Mouse (Mus musculus) spleen, postnatal 14 days (tissue): ENCODE results near the gene Gpr146.
"Not testable (repeated sequence)": the region's sequence is repeated elsewhere in the genome, so short reads cannot be mapped to it uniquely, and the experiment has no call there.

Experiments used
- DNase-seq, 2 experiments: peaks; one replicate each; pipeline ENCODE4 v3.0.0; 2021 to 2022; ENCODE audit warnings: low spot score in 2 of 2

Gpr146 gene

DNA sequence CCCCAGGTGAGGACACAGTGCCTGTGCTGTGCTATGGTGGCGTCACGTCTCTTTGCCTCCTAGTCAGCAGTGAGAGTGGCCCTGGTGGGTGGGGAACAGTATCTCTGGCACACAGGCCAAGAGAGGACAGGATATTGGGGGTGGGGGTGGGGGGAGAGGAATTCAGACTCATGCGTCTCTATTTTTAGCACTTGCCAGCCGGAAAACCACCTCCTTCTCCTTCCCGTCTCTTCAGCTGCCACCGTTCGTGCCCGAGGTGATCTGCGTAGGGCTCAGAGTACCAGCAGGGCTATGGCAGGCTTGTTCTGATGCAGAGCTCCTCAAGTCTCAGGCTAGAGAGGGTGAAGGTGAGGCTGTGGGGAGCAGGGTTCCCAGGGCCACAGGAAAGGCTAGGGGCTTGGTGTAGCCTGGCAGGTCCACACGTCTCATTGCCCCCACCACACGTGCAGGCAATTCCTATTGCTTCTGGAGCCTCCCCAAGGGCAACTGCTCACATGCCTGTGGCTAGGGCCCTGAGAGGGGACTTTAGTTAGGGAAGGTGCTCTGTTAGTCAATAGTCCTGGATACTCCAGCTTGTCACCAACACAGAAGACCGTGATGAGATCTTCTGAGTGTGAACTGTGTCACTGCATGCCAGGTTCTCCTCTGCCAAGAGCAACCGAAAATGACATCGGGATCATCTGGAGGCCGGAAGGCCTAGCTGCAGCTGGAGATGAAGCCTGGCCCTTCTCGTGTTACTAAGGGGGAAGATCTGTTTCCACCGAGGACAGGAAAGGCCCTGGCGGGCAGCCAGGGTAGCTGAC, at the start of gene Gpr146:
Gpr146 (plus strand) TSS at position 230 of the 803 bp plus-strand sequence.
- DNase-seq: no peak

DNA sequence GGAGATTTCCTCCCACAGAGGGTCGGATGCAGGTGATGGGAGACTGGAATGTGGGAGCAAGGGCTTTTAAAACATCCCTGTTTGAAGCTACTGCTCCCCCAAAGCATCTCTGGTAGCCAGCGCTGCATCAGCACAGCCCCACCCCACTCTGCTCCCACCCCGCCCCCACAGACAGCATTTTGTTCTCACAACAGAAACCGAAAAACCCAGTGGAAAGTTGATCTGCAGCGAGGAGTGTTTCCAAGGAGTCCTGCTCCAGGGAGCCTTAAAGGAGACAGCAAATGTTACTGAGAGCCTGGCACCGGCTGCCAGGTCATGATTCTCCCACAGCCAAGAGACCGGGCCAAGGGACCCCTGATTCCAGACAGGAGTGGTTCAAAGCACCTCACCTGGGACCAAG, 46.7 kb upstream of the Gpr146 start:
- no peak for DNase-seq

- DNase-seq: peak; percentile 56 to 76
Measured at GRCm38 (mm10) chr5:139331742-139332141, 45.8 kb upstream of the Gpr146 start.

DNA sequence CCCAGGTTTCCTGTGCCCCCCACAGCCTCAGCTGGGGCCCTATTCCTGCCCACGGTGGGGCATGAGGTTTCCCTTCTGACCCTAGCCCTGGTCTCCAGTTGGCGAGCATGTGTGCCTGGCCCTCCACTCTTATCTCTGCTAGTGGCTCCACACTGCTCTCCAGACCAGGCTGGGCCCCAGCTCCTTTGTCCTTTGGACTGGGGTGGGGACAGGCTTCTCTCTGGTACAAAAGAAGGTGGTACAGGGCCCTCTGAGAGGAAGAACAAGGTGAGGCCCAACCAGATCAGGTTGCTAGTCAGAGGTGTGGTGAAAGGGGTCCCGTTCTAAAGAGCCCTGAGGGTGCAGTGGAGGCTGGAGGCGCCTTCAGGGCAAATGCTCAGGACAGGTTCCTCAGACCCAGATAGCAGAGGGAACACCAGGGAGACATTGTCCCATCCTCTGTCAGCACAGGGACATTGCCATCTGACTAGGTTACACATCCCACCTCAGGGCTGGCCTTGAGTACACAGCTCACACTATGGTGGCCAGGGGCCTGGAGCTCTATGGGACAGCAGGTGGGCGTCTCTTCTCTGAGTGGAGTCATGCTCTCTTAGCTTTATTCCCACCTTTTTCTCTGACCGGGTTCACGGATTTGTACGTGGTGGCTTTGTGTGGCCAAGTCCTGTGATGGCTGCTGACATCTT, 44.8 kb upstream of the Gpr146 start:
- DNase-seq: no peak

- DNase-seq: no peak
Measured at GRCm38 (mm10) chr5:139333301-139334013, 44.0 kb upstream of the Gpr146 start.

- not testable (repeated sequence) for DNase-seq
Measured at GRCm38 (mm10) chr5:139334394-139334793, 43.1 kb upstream of the Gpr146 start.

- no peak for DNase-seq
Measured at GRCm38 (mm10) chr5:139335634-139336033, 41.9 kb upstream of the Gpr146 start.

DNA sequence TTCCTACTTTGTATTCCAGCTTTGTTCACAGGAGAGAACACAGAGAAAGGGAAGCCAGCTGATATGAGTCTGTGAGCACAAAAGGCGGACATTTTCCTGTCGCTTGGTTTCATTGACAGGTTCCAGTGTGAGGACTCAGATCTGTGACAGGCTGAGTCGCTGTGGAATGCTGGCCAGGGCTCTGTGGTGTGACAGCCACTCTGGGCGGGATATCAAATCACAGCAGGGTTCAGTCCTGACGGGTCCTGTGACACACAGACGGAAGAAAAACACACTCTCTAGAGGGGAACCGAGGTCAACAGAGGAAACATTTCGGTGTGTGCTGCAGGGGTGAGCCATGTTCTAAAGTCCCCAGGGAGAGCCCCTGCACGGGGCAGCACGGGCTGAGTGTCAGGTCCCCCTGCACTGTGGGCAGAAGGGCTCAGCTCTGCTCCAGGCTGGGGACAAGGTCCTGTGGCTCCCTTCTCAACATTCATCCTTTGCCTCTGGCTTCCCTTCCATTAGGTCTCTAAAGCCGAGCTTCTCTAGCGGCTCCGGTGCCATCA, 39.6 kb upstream of the Gpr146 start:
- DNase-seq: no peak

- no peak for DNase-seq
Measured at GRCm38 (mm10) chr5:139338403-139338802, 39.1 kb upstream of the Gpr146 start.

- DNase-seq: no peak
Measured at GRCm38 (mm10) chr5:139338891-139339290, 38.6 kb upstream of the Gpr146 start.

GRCm38 (mm10) chr5:139344021-139344686, 33.3 kb upstream of the Gpr146 start:
- DNase-seq: peak; percentile 67 to 78

DNA sequence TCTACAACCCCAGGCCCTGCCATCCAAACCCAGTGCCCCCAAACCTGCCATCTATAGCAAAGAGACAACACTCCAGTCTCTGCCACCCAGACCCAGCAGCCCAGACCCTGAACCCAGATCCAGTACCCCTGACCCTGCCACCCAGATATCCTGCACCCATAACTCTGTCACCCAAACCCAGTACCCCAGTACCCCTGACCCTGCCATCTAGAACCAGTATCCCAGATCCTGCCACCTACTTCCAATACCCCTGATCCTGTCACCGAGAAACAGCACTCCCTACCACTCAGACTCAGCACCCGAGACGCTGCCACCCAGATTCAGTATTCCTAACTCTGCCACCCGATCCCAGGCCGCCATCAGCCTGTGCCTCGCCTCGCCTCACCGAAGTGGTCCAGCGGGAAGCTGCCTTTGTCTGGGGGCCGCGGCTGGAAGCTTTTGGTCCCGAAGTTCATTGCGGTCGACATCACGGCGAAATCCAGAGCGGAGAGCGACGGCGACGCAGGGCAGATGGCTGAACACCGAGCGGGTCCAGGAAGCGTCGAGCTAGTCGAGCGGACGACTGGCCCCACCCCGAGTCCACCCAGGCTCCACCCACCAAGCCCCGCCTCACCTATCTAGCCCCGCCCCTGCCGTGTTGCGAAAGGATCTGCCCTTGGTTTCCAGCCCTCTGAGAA, 32.7 kb upstream of the Gpr146 start:
- DNase-seq: peak; percentile 96 to 97

- no peak for DNase-seq
Measured at GRCm38 (mm10) chr5:139345364-139345714, 32.2 kb upstream of the Gpr146 start.

GRCm38 (mm10) chr5:139347225-139347624, 30.3 kb upstream of the Gpr146 start:
- no peak for DNase-seq

GRCm38 (mm10) chr5:139349713-139350112, 27.8 kb upstream of the Gpr146 start:
- DNase-seq: no peak

- DNase-seq: no peak
Measured at GRCm38 (mm10) chr5:139351134-139351533, 26.4 kb upstream of the Gpr146 start, which contains the start of gene Cox19. Gene Cox19, minus strand, starts transcription at chr5:139351418.

- DNase-seq: no peak
Measured at GRCm38 (mm10) chr5:139351628-139352027, 25.9 kb upstream of the Gpr146 start.

DNA sequence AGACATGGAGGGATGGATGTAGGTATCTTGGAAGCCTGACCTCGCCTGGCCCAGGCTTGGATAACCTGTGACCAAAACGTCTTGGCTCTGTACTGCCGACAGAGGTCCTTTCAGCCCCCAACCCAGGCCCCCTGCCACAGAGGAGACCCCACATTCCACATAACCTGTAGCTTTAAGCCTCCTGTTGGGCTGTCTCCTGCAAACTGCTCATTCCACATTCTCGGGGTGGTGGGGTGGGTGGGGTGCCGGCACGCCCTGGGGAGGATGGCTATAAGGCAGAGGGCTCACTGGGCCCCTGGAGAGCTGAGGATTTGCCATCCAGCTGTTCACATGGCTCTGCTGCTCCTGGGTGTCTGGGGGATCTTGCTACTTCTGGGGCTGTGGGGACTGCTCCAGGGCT, 25.2 kb upstream of the Gpr146 start, which contains the start of gene Cyp2w1:
Cyp2w1 (plus strand) TSS at position 301 of the 400 bp plus-strand sequence.
- no peak for DNase-seq

DNA sequence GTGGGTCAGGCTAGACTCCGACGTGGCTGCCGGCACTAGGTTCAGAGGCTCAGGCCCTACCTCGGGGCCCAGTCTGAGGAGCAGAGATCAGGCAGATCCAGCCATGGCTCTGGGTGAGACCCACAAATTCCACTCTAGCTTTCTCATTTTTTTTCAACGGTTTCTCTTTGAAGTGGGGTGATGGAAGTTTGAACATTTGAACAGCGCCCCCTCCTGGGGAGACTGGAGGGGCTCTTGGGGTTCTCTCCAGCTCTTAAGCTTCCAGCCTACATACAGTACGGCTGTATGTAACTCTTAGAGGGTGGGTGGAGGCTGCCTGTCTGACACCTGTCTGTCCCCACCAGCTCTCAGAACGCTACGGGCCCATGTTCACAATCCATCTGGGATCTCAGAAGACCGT, 24.0 kb upstream of the Gpr146 start:
- no peak for DNase-seq

DNA sequence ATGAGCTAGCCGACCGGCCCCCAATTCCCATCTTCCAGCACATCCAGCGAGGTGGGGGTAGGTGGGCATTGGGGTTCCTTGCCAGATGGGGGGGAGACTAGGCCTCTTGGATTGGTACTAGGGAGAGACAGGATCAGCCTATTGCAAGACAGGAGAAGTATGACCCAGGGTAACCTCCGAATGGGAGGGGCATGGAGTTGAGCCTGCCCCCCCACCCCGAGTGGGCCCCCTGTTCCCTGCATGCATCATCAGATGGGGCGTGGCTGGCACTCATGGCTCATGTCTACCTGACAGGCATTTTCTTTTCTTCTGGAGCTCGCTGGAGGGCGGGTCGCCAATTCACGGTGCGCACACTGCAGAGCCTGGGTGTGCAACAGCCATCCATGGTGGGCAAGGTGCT, 23.6 kb upstream of the Gpr146 start:
- DNase-seq: no peak

GRCm38 (mm10) chr5:139355235-139355772, 22.2 kb upstream of the Gpr146 start:
- peak; percentile 59 to 71 for DNase-seq
